14 mouse cellular contexts compared by ENCODE assay signal in the genomic region with DNA sequence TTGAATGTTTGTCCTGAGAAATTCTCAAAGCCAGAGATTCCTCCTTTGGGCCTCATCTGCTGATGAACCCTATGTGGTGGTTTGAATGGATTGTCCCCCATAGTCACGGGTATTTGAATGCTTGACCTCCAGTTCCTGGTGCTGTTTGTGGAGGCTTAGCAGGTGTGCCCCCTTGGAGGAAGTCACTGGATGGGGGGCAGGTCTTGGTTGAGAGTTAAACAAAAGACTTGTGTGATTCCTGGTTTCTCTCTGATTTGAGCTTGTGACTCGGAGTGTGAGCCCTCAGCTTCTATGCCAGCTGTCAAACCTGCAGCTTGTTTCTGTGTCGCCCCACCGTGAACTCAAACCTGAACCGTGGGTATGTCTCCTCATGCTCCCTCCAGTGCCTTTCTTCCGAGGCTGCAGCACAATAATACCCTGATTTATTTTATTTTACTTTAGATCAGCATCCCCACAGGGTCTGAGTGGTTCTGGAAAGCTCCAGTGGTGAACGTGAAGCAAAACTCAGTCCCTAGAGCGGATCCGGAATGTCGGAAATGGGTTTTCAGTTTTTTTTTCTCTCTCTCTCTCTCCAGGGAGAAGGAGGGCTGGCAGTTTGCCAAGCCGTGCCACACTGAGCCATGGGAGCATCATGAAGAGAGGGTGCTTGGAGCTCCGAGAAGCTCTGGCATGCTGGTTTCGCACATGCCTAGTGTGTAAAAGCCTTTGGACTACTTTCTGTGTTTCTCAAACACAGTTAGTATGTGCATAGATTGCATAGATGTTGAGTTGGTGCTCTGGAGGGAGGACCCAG. TPM values are rescaled to one million over a fixed set of nuclear protein-coding genes. Genes with fewer than 3 reads are reported as not detected.
A peak's percentile ranks its signal among the peaks of the same experiment; 100 is the strongest.
DNase-seq lines count a peak whose midpoint lies in the region.
"Had no signal": no experiment of that assay in that cellular context is flagged by ENCODE, and none has a peak within 500 bp of the region (broad histone marks: within the 10 kb centered on the region; RNA-seq: fewer than 3 reads in every experiment).

No protein-coding gene starts in this region.

- intact Hi-C loops in heart, postnatal 14 days (cut with DNase I), result no loop called here

- DNase-seq in heart, adult 11 months, result peak; percentile 66
- no peak for DNase-seq in heart, postnatal 14 days
- peak; percentile 7 to 16 for DNase-seq in layer of hippocampus, postnatal 14 days (ENCODE audit: low spot score in 2 of 2)
- no peak for DNase-seq in layer of hippocampus, adult 9-10 months (ENCODE audit: low spot score)
- DNase-seq in right cerebral cortex, postnatal 10 days (ENCODE audit: low spot score in 2 of 2), result peak; percentile 37 to 59
- no peak for DNase-seq in right cerebral cortex, postnatal 25 days
- peak; percentile 55 for DNase-seq in right cerebral cortex, postnatal 4 days
- no peak for DNase-seq in embryo, embryonic 11 days
- DNase-seq: cerebellum, adult 2 months; left cerebral cortex, postnatal 4 days; thymus, postnatal 25 days had no signal

RNA-seq across cellular contexts. Expression of a gene that starts 3.5 kb away (rescaled TPM):
- total RNA-seq in heart, postnatal 14 days (2021), result not detected
- total RNA-seq in layer of hippocampus, postnatal 14 days (2021), result not detected
- total RNA-seq: gastrocnemius, adult 18-20 months; granulocyte monocyte progenitor cell, adult 5-6 weeks; layer of hippocampus, adult 2 months; left cerebral cortex, postnatal 4 days had no signal

RNA-seq across cellular contexts. Expression of a gene that starts 13.8 kb away (rescaled TPM):
- not detected for total RNA-seq in heart, postnatal 14 days (2021)
- total RNA-seq in layer of hippocampus, postnatal 14 days (2021), result not detected
- total RNA-seq: gastrocnemius, adult 18-20 months; granulocyte monocyte progenitor cell, adult 5-6 weeks; layer of hippocampus, adult 2 months; left cerebral cortex, postnatal 4 days had no signal

RNA-seq across cellular contexts. Expression of a gene that starts 14.3 kb away (rescaled TPM):
- not detected for total RNA-seq in heart, postnatal 14 days (2021)
- not detected for total RNA-seq in layer of hippocampus, postnatal 14 days (2021)
- total RNA-seq: gastrocnemius, adult 18-20 months; granulocyte monocyte progenitor cell, adult 5-6 weeks; layer of hippocampus, adult 2 months; left cerebral cortex, postnatal 4 days had no signal

RNA-seq across cellular contexts. Expression of a gene that starts 28.7 kb away (rescaled TPM):
- total RNA-seq in heart, postnatal 14 days (2021), result not detected
- not detected for total RNA-seq in layer of hippocampus, postnatal 14 days (2021)
- total RNA-seq: gastrocnemius, adult 18-20 months; granulocyte monocyte progenitor cell, adult 5-6 weeks; layer of hippocampus, adult 2 months; left cerebral cortex, postnatal 4 days had no signal

RNA-seq across cellular contexts. Expression of a gene that starts 28.8 kb away (rescaled TPM):
- not detected for total RNA-seq in heart, postnatal 14 days (2021)
- not detected for total RNA-seq in layer of hippocampus, postnatal 14 days (2021)
- total RNA-seq: gastrocnemius, adult 18-20 months; granulocyte monocyte progenitor cell, adult 5-6 weeks; layer of hippocampus, adult 2 months had no signal

Comparison
In these comparisons a context has a peak if more than half of its experiments do, and no peak if none do; other contexts are left out.
1. DNase-seq: peak in heart, adult 11 months (single experiment), layer of hippocampus, postnatal 14 days (2 of 2), right cerebral cortex, postnatal 10 days (2 of 2) and right cerebral cortex, postnatal 4 days (single experiment); none in heart, postnatal 14 days (0 of 2), layer of hippocampus, adult 9-10 months (single experiment), right cerebral cortex, postnatal 25 days (single experiment) and embryo, embryonic 11 days (single experiment).